Mouse (Mus musculus) urinary bladder, postnatal 10 days (tissue): ENCODE data around the gene Nsd1.
A peak's percentile ranks its signal among the peaks of the same experiment; 100 is the strongest.

Experiments
- DNase-seq: peaks from one replicate; pipeline ENCODE4 v3.0.0; 2022; ENCODE audit warnings: low spot score

Gene Nsd1

GRCm38 (mm10) chr13:55329683-55330566, 120.3 kb downstream of the Nsd1 start, which contains the start of gene Mxd3:
Gene Mxd3, minus strand, starts transcription at chr13:55329823.
- no peak for DNase-seq

DNA sequence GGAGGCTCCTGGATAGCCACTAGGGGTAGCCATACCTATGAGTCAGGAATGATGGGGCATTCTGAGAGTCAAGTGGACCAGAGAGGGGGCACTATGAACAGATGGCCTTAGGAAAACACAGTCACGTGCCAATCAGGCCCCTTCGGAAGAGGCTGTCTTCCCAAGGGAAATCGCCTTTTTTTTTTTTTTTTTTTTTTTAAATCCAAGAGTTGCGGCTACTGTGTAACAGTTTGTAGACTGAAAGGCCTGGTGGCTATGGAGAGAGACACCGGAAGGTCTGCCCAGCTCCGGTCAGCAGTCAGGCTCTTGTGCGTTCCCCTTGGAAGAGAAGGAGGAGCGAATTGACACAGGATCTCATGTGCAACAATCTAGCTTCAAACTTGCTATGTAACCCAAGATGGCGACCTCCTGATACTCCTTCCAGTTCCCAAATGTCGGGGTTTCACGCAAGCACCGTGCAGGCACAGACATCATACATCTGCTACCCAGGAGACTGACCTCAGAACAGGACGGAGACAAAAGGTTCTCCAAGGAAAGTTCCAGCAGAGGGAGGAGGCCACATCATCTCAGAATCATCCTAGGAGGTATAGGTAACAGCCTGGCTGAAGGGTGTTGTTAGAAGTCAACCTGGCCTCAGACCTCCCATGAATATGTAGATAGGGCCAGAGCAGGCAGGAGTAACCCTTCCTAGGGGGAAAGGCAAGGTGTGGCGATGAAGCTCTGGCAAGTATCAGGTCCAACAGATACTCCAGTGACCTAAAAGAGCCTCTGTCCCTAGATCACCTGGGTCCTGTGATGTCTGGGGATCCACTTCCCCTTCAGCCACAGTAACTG, 121.2 kb downstream of the Nsd1 start:
- no peak for DNase-seq

DNA sequence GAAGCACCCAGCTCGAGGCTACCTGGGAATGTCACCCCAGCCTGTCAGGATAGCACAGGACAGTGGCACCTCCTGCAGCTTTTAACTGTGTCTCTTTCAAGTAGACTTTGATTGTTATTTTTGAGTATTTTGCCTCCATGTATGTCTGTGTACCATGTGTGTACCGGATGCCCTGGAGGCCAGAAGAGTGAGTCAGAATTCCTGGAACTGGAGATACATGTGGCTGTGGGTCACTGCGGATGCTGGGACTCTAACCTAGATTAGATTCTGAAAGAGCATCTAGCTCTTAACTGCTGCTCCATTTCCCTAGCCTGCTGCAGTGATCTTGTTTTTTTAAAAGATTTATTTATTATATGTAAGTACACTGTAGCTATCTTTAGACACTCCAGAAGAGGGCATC, 122.7 kb downstream of the Nsd1 start:
- no peak for DNase-seq

GRCm38 (mm10) chr13:55335701-55336100, 126.1 kb downstream of the Nsd1 start:
- DNase-seq, result no peak

GRCm38 (mm10) chr13:55337341-55337975, 127.9 kb downstream of the Nsd1 start:
- DNase-seq, result no peak

DNA sequence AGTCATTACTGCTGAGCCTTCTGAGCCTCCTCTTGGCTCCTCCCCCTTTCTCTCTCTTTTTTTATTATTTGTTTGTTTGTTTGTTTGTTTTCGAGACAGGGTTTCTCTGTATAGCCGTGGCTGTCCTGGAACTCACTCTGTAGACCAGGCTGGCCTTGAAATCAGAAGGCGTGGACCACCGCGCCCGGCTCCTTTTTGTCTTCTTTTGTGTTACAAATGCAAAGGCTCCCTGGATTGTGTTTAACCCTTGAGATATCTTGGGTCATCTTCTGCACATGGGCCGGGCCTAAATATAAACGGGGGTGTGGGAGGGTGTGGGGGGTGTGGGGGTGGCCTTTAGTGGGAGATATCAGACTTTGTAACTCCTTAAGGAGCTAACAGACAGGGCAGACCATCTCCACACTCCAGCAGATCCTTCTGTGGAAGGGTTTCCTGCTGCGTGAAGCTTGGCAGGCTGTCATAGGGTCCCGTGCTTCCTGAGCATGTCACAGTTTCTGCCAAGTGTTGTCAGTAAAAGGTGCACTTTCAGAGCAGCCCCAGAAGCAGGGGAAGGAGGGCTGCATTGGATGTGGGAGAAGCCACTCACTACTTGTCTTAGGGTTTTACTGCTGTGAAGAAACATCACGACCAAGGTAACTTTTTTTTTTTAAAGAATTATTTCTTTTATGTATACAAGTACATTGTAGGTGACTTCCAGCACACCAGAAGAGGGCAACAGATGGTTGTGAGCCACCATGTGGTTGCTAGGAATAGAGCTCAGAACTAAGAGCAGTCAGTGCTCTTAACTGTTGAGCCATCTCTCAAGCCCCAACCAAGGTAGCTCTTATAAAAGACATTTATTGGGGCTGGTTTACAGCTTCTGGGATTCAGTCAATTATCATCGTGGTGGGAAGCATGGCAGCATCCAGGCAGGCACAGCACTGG, 128.8 kb downstream of the Nsd1 start:
- DNase-seq, result no peak

DNA sequence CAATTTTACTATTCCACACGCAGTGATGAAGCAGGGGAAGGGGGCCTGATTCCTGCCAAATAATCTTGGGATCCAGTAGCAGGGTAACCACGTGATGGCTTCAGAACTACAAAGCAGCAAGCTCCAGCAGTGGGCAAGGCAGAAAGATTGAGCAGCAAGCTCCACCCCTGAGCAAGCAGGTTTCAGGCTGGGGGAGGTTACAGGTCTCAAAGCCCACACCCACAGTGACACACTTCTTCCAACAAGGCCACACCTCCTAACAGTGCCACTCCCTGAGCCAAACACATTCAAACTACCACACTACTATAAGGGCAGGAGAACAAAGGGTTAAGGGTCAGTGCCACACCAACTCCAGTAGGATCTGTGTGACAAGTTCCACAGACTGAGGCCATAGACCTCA, 129.7 kb downstream of the Nsd1 start:
- DNase-seq, result no peak

DNA sequence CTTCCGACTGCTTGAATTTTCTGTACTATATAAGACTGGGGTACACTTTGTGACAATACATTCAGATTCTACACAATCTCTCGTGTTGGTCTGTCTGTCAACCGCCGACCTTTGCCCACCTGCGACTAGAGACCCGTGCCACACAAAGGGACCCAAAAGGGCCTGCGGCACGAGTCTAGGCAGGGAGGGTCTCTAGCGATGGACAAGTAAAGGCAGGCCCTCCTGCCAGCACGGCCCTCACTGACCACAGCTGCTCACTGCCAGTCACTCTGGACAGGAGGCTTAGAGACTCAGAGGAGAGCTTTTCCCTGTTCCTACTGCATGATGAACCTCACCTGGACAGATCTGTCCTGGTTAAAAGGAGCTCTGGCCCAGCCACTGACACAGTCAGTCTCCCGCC, 132.9 kb downstream of the Nsd1 start:
- DNase-seq, result no peak

DNA sequence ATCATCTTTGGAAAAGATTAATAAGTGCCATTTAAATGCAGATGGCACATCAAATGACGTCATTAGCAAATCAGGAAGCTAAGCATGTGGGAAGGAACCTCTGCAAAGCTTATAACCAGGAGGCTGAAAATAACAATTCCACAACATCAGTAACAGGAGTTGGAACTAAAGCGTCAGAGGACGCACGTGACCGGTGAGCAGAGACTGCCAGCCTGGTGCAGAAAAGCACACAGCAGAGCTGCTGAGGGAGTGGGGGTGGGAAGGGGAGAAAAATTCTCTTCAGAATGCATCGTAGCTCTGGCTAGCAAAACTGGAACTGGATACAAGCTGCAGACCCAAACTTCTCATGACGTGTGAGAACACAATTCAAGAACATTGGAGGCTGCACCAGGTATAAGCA, 134.7 kb downstream of the Nsd1 start:
- DNase-seq, result no peak

- DNase-seq, result no peak
These were observed 137.2 kb downstream of the Nsd1 start for GRCm38 (mm10) chr13:55346745-55347144.

GRCm38 (mm10) chr13:55361145-55361544, 151.6 kb downstream of the Nsd1 start:
- no peak for DNase-seq

GRCm38 (mm10) chr13:55361974-55362452, 152.4 kb downstream of the Nsd1 start:
- no peak for DNase-seq

GRCm38 (mm10) chr13:55362453-55363060, 153.0 kb downstream of the Nsd1 start, which contains the start of gene Lman2:
Gene Lman2, minus strand, starts transcription at chr13:55362783.
- peak; percentile 78 for DNase-seq
